Mouse (Mus musculus): ENCODE results near the gene Ifna9. TPM values are rescaled to one million over a fixed set of nuclear protein-coding genes. Genes with fewer than 3 reads are reported as not detected.
"Not testable (repeated sequence)": the region's sequence is repeated elsewhere in the genome, so short reads cannot be mapped to it uniquely, and the experiment has no call there.

Gene Ifna9
- not detected in 2 replicates for polyA plus RNA-seq (2015; fragmentation: Nextera tagmentation; extraction: Ambion mirVana)

DNA sequence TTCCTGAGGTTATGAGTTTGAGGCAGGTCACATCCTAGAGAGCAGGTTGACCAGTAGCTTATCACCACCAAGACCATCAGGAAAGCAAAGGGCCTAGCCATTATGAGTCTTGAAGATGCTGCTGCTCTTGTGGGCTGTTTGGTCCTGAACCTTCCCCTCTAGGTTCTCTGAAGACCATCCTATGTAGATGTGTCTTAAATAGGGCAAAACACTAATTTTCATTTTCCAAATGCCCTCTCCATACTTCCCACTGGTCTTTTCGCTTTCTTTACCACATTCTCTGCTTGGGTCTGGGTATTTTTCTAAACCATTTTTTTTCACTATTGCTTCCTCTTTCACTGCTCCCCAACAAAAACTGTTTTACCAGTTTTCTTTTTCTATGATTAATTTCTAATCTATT, at the start of gene Ifna9:
TSS of gene Ifna9 (minus strand) at position 101 of the 400 bp plus-strand sequence.
- Histone ChIP-seq H3K4me3 (no peak within 1 kb of the TSS), H3K4me1 (no peaks in the 10 kb centered on the region), H3K27me3 (no peaks in the 10 kb centered on the region), H3K9ac (no peak within 1 kb of the TSS), H3K27ac (no peak within 1 kb of the TSS), H3K9me3 (no peaks in the 10 kb centered on the region), H3K4me2 (replicated peaks) (no peak within 1 kb of the TSS), H3K36me3 (no peaks in the 10 kb centered on the region)
- 84% methylated on average over 1 of the region's 1 CpGs for WGBS
- no peak for ATAC-seq (ENCODE audit: low FRiP score, low read depth)

DNA sequence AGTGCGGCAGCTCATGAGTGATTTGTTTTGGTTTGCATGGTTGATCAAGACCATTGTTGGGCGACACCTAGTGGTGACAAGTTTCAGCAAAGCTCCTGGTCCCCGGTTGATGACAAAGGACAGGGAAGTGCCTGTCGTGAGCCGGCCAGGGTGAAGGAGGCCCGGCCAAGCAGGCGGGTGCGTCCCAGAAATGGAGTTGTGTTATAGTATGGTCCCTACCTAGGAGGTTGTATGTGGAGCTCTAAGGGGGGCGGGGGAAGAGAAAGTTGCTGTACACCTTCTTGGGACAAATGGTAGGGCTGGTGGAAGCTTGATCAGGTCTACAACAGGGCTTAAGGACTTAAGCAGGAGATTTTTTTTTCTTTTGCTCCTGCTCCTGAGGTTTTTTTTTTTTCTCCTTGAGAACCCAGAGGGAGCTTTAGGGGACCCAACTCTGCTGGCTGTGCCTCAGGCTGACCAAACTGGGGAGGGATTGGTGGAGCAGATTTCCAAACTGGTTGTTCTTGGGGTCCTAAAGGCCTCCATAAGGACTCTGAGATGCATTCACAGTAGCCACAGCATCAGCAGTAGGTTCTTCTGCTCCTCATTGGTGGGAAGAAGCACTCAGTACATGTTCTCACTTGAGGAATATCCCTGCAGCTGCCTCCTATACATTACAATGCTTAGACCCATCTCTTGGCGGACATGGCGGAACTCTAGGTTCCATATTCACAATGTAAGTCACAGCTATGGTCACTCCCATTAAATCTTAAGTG, 49.1 kb upstream of the Ifna9 start:
- peak; percentile 92 for ATAC-seq (ENCODE audit: low FRiP score, low read depth)
- H3K9ac ChIP-seq, result peak overlapping the region; percentile 39; the same call in 1 of the 2 replicates
- H3K4me3 ChIP-seq, result peak overlapping the region; percentile 41
- no peaks in the 10 kb centered on the region for H3K27me3 ChIP-seq
- H3K4me2 ChIP-seq (replicated peaks), result peak overlapping the region; percentile 58
- no peaks in the 10 kb centered on the region for H3K4me1 ChIP-seq
- no peaks in the 10 kb centered on the region for H3K36me3 ChIP-seq
- 8% methylated on average over 11 of the region's 11 CpGs for WGBS
- no peak overlapping the region for H3K27ac ChIP-seq
- H3K9me3 ChIP-seq, result no peaks in the 10 kb centered on the region

DNA sequence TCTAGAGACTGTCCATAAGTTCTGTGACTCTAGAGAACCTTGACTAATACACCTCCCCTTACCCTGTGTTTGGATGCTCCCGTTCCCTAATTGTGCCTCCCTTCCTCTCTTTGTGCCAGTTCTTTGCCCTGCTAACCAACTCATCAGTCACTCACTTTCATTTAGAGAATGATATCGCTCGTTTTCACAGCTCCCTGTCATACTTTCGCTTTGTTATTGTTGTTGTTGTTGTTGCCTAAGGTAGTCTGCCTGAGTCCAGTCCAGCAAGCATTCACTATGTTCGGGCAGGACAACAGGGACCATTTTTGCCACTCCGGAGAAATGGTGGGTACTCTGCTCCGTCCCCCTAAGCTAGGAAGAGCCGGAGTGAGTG, 48.5 kb upstream of the Ifna9 start:
- peak overlapping the region; percentile 58 for H3K4me2 ChIP-seq (replicated peaks)
- peak overlapping the region; percentile 39; the same call in 1 of the 2 replicates for H3K9ac ChIP-seq
- no peak for ATAC-seq (ENCODE audit: low FRiP score, low read depth)

DNA sequence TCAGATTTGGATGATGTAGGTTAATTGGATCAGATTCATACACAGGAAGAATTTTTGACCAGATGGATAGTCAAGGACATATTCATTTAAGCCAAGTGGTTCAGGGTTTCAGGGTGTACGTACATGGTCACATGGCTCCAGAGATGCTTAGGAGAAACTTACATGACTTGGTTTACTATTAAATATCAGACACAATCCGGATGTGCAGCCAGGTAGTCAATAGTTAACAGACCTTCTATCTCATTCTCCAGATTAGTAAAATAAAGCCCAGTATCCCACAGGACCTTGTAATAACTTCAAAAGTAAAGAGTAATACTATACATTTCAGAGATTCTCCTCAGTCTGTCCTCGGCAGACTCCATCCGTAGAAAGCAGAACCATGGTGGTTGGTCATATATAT, 42.1 kb upstream of the Ifna9 start, which contains the start of gene C87499:
TSS of gene C87499 (minus strand) at position 101 of the 400 bp plus-strand sequence.
- no peaks in the 10 kb centered on the region for H3K4me1 ChIP-seq
- no peak within 1 kb of the TSS for H3K9ac ChIP-seq
- no peaks in the 10 kb centered on the region for H3K27me3 ChIP-seq
- H3K4me3 ChIP-seq, result no peak within 1 kb of the TSS
- no peak within 1 kb of the TSS for H3K4me2 ChIP-seq (replicated peaks)
- no peak for ATAC-seq (ENCODE audit: low FRiP score, low read depth)
- H3K27ac ChIP-seq, result no peak within 1 kb of the TSS
- 88% methylated on average over 4 of the region's 4 CpGs for WGBS
- H3K36me3 ChIP-seq, result no peaks in the 10 kb centered on the region
- H3K9me3 ChIP-seq, result no peaks in the 10 kb centered on the region

More for the DNA sequence above, 48.5 kb upstream of the Ifna9 start:
- H3K9me3 ChIP-seq, result no peaks in the 10 kb centered on the region
- H3K4me3 ChIP-seq, result peak overlapping the region; percentile 41
- no peak overlapping the region for H3K27ac ChIP-seq
- no peaks in the 10 kb centered on the region for H3K4me1 ChIP-seq
- no peaks in the 10 kb centered on the region for H3K27me3 ChIP-seq
- no peaks in the 10 kb centered on the region for H3K36me3 ChIP-seq
- WGBS, result 59% methylated on average over 8 of the region's 8 CpGs

DNA sequence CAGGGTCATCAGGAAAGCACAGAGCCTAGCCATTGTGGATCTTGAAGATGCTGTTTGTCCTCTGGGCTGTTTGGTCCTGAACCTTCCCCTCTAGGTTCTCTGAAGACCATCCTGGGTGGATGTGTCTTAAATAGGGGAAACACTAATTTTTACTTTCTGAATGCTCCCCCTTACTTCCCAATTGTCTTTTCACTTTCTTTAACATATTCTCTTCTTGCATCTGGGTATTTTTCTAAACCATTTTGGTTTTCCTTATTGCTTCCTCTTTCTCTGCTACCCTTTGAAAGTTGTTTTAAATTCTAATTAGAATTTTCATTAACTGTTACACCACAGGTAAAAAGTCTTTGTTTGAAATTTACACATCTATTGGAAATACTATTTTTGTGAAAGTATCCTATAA, 11.1 kb upstream of the Ifna9 start, which contains the start of gene Ifna12:
TSS of gene Ifna12 (minus strand) at position 101 of the 400 bp plus-strand sequence.
- H3K9me3 ChIP-seq, result no peaks in the 10 kb centered on the region
- no peaks in the 10 kb centered on the region for H3K36me3 ChIP-seq
- H3K27me3 ChIP-seq, result no peaks in the 10 kb centered on the region
- H3K4me3 ChIP-seq, result no peak within 1 kb of the TSS
- H3K4me1 ChIP-seq, result no peaks in the 10 kb centered on the region
- no peak within 1 kb of the TSS for H3K4me2 ChIP-seq (replicated peaks)
- H3K9ac ChIP-seq, result no peak within 1 kb of the TSS
- H3K27ac ChIP-seq, result no peak within 1 kb of the TSS
- ATAC-seq (ENCODE audit: low FRiP score, low read depth), result no peak

DNA sequence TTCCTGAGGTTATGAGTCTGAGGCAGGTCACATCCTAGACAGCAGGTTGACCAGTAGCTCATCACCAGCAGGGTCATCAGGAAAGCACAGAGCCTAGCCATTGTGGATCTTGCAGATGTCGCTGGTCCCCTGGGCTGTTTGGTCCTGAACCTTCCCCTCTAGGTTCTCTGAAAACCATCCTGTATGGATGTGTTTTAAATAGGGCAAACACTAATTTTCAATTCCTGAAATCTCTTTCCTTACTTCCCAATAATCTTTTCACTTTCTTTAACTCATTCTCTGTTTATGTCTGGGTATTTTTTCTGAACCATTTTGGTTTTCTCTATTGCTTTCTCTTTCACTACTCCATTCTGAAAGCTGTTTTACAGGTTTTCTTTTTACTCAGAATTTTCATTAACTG, 20.5 kb downstream of the Ifna9 start, which contains the start of gene Ifna14:
TSS of gene Ifna14 (minus strand) at position 101 of the 400 bp plus-strand sequence.
- H3K4me2 ChIP-seq (replicated peaks), result no peak within 1 kb of the TSS
- no peaks in the 10 kb centered on the region for H3K36me3 ChIP-seq
- H3K27me3 ChIP-seq, result no peaks in the 10 kb centered on the region
- no peak for ATAC-seq (ENCODE audit: low FRiP score, low read depth)
- H3K4me3 ChIP-seq, result no peak within 1 kb of the TSS
- H3K9ac ChIP-seq, result no peak within 1 kb of the TSS
- 80% methylated on average over 1 of the region's 1 CpGs for WGBS
- no peaks in the 10 kb centered on the region for H3K9me3 ChIP-seq
- no peak within 1 kb of the TSS for H3K27ac ChIP-seq
- no peaks in the 10 kb centered on the region for H3K4me1 ChIP-seq

DNA sequence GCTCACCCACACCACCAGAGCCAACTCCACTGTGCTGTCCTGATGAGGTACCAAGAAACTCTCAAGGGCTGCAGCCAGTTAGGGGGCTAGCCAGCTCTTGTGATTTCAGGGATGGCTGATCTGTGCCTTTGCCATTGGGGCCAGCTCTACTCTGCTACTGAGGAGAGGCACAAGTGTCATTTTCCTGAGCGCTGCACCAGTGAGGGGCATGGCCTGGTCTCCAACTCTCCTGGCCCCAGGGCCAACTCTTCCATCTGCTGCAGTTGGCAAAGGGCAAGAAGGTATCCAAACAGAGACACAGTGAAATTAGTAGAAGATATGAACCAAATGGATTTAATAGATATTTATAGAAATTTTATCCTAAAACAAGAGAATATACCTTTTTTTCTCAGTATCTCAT, 30.4 kb downstream of the Ifna9 start:
- no peaks in the 10 kb centered on the region for H3K4me1 ChIP-seq
- no peak overlapping the region for H3K4me3 ChIP-seq
- no peaks in the 10 kb centered on the region for H3K9me3 ChIP-seq
- no peak overlapping the region for H3K27ac ChIP-seq
- no peak overlapping the region for H3K4me2 ChIP-seq (replicated peaks)
- H3K27me3 ChIP-seq, result no peaks in the 10 kb centered on the region
- no peaks in the 10 kb centered on the region for H3K36me3 ChIP-seq
- H3K9ac ChIP-seq, result no peak overlapping the region
- no peak for ATAC-seq (ENCODE audit: low FRiP score, low read depth)
- WGBS, result 91% methylated on average over 1 of the region's 1 CpGs

DNA sequence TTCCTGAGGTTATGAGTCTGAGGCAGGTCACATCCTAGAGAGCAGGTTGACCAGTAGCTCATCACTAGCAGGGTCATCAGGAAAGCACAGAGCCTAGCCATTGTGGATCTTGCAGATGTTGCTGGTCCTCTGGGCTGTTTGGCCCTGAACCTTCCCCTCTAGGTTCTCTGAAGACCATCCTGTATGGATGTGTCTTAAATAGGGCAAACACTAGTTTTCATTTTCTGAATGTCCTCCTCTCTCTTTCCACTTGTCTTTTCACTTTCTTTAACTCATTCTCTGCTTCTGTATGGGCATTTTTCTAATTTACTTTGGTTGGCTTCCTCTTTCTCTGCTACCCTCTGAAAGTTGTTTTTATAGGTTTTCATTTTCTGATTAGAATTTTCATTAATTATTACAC, 34.0 kb downstream of the Ifna9 start, which contains the start of gene Ifna15:
TSS of gene Ifna15 (minus strand) at position 101 of the 400 bp plus-strand sequence.
- not testable (repeated sequence) for H3K36me3 ChIP-seq; H3K9me3 ChIP-seq; H3K4me1 ChIP-seq; H3K4me2 ChIP-seq (replicated peaks); H3K27me3 ChIP-seq; ATAC-seq (ENCODE audit: low FRiP score, low read depth); H3K4me3 ChIP-seq; H3K9ac ChIP-seq; H3K27ac ChIP-seq

DNA sequence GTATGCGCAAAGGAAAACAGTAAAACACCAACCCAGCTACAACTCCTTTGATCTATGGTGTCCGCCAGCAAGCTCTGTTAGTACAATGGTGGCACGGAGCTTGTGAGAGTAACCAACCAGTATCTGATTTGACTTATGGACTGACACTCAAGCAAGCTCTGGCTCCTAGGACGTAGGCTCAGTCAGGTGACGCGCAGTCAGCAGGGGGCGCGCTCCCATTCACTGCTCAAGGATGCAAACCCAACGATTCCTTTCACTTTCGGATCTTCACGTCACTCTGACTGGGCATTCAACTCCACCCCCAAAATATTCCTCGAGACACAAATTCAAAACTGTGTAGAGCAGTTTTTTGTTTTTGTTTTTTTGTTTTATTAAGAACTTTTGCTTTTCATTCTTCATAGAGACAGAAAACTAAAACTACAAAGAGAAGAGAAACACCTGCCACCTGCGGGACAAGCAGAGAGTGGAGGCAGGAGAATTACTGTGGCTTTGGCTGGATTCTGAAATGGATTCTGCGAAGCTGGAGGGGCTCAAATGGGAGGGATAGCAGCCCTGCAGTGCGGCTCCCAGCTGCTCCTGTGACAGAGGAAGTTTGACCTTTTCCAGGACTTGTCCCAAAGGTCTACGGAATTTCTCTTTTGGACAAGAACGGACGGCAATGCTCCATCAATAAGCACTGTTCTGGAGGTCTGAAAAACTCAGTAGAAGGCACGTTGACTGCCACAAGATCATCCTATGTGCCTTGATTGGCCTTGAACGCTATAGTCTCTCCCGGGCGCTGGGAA, 41.8 kb downstream of the Ifna9 start:
- H3K4me3 ChIP-seq, result peak overlapping the region; percentile 31
- 0 out of 2 replicates have a peak, but pooled peaks cover 4% of the 10 kb centered on the region for H3K4me1 ChIP-seq
- 33% methylated on average over 22 of the region's 22 CpGs for WGBS
- no peak overlapping the region for H3K9ac ChIP-seq
- peak overlapping the region; percentile 59 for H3K4me2 ChIP-seq (replicated peaks)
- ATAC-seq (ENCODE audit: low FRiP score, low read depth), result peak; percentile 48; the same call in 1 of the 2 replicates
- no peak overlapping the region for H3K27ac ChIP-seq
- no peaks in the 10 kb centered on the region for H3K9me3 ChIP-seq
- 0 out of 2 replicates have a peak, but pooled peaks cover 10% of the 10 kb centered on the region for H3K27me3 ChIP-seq
- H3K36me3 ChIP-seq, result no peaks in the 10 kb centered on the region

DNA sequence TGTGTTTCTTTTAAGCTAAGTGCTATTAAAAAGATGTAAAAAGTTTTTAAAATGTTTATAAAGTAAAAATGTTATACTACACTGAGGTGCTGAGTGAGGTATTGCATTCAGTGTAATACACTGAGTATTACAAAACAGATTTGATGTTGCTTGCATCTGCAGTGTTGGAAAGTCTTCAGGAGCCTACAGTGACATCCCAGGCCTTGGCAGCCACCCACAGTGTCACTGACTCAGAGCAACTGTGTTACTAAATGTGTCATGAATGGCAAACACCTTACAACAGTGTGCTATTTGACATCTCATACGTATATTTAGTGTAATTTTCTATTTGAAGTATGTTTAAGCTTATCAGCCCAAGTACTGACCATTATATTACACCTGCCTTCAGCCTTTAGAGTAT, 44.2 kb downstream of the Ifna9 start:
- Histone ChIP-seq H3K9ac (no peak overlapping the region), H3K4me1 (0 out of 2 replicates have a peak, but pooled peaks cover 4% of the 10 kb centered on the region), H3K9me3 (no peaks in the 10 kb centered on the region), H3K36me3 (no peaks in the 10 kb centered on the region), H3K4me3 (no peak overlapping the region), H3K27ac (no peak overlapping the region), H3K27me3 (0 out of 2 replicates have a peak, but pooled peaks cover 10% of the 10 kb centered on the region), H3K4me2 (replicated peaks) (no peak overlapping the region)
- no peak for ATAC-seq (ENCODE audit: low FRiP score, low read depth)
- 75% methylated on average over 1 of the region's 1 CpGs for WGBS

DNA sequence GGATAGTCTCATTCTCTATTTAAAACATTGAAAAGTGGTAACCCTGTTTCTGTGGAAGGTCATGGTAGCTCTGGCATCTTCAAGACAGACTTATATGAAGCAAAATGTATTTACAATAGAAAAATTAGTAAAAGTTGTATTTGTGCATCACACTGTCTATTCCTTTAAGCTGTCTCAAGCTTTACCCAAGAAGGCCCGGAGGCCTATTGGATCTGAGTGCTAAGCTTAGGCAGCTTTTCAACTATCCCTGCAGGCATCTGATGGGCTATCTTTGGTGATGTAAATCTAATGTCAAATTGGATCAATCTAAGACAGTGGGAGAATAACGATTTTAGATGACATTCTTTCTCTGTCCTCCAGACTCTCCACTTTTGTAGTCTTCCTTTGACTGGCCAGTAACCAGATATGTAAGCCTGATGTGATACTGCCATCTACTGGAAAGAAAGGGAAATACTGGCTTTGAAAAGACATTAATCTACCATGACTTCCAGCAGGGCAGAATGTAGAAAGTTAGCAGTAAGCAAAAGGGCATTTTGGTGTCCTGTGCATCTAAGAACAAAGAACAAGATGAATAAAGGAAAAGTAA, 48.4 kb downstream of the Ifna9 start:
- H3K4me3 ChIP-seq, result no peak overlapping the region
- WGBS, result 50% methylated on average over 2 of the region's 2 CpGs
- no peak overlapping the region for H3K27ac ChIP-seq
- no peaks in the 10 kb centered on the region for H3K36me3 ChIP-seq
- no peaks in the 10 kb centered on the region for H3K9me3 ChIP-seq
- H3K4me1 ChIP-seq, result no peaks in the 10 kb centered on the region
- no peak overlapping the region for H3K9ac ChIP-seq
- H3K27me3 ChIP-seq, result 0 out of 2 replicates have a peak, but pooled peaks cover 10% of the 10 kb centered on the region
- no peak overlapping the region for H3K4me2 ChIP-seq (replicated peaks)
- 0 out of 2 replicates have a peak, but pooled peaks have one; percentile 51 for ATAC-seq (ENCODE audit: low FRiP score, low read depth)

Data from limb, embryonic 13.5 days (tissue).